Mouse (Mus musculus) embryonic facial prominence, embryonic 15.5 days (tissue): Measurements from ENCODE around the gene Mpdu1. TPM values are rescaled to one million over a fixed set of nuclear protein-coding genes. Genes with fewer than 3 reads are reported as not detected.

Experiments used
- ATAC-seq: fragments of 200-750 bp; cut with Nextera tagmentation; 2 replicates; pipeline ENCODE4 v1.8.0; 2017; ENCODE audit warnings: low read depth, moderate TSS enrichment; ENCODE audit not compliant: insufficient number of reproducible peaks, low FRiP score, low TSS enrichment
- H3K27ac ChIP-seq: fragments of 300-500 bp; sonication (generic); replicated peaks from 2 replicates; pipeline ENCODE4 v1.5.1; 2015; ENCODE audit warnings: mild to moderate bottlenecking, inconsistent platforms
- H3K27me3 ChIP-seq: fragments of 300-500 bp; sonication (generic); 2 replicates; pipeline ENCODE4 v1.6.1; 2015; ENCODE audit warnings: inconsistent platforms
- H3K36me3 ChIP-seq: fragments of 300-500 bp; sonication (generic); 2 replicates; pipeline ENCODE4 v1.6.1; 2015; ENCODE audit warnings: mild to moderate bottlenecking, inconsistent platforms
- H3K4me1 ChIP-seq: fragments of 300-500 bp; sonication (generic); 2 replicates; pipeline ENCODE4 v1.6.1; 2015; ENCODE audit warnings: inconsistent platforms
- H3K4me2 ChIP-seq: fragments of 300-500 bp; sonication (generic); replicated peaks from 2 replicates; pipeline ENCODE4 v1.6.1; 2015; ENCODE audit warnings: mild to moderate bottlenecking, inconsistent platforms
- H3K4me3 ChIP-seq: fragments of 300-500 bp; sonication (generic); replicated peaks from 2 replicates; pipeline ENCODE4 v1.5.1; 2015; ENCODE audit warnings: mild to moderate bottlenecking, inconsistent platforms
- H3K9ac ChIP-seq: fragments of 300-500 bp; sonication (generic); 2 replicates; pipeline ENCODE4 v1.6.1; 2015; ENCODE audit warnings: inconsistent platforms
- H3K9me3 ChIP-seq: fragments of 300-500 bp; sonication (generic); replicated peaks from 2 replicates; pipeline ENCODE4 v1.6.1; 2016; ENCODE audit warnings: inconsistent platforms
- WGBS: fragments of 180-500 bp; shearing (Covaris S2); methylation state at CpG from one replicate; pipeline ENCODE4 v1.1.7; 2015; 5-methylcytosine and 5-hydroxymethylcytosine counted together
- polyA plus RNA-seq: library from polyadenylated mRNA; unstranded; fragments of >200 nt; fragmentation: Nextera tagmentation; extraction: Ambion mirVana; gene quantifications from 2 replicates; pipeline ENCODE4 v1.2.1, GENCODE M21; 2015

Gene Mpdu1
- polyA plus RNA-seq, 1 experiment from 2014 or later: 66.5 TPM

GRCm38 (mm10) chr11:69661221-69661881 is 1.1 kb downstream of the Mpdu1 start:
- Histone ChIP-seq H3K27me3 (no peaks in the 10 kb centered on the region), H3K4me2 (peak overlapping the region; percentile 48), H3K4me3 (peak overlapping the region; percentile 56), H3K27ac (peak overlapping the region; percentile 96), H3K9ac (peak overlapping the region; percentile 37; the same call in 1 of the 2 replicates), H3K4me1 (peaks cover 25% of the 10 kb centered on the region), H3K9me3 (no peaks in the 10 kb centered on the region), H3K36me3 (peaks cover 54% of the 10 kb centered on the region)
- no peak for ATAC-seq
- WGBS: 72% methylated on average over 3 of the region's 3 CpGs

GRCm38 (mm10) chr11:69657462-69657881 is 5.0 kb downstream of the Mpdu1 start:
- peaks cover 36% of the 10 kb centered on the region for H3K36me3 ChIP-seq

GRCm38 (mm10) chr11:69656617-69657461 is 5.6 kb downstream of the Mpdu1 start:
- Histone ChIP-seq H3K9ac (no peak overlapping the region), H3K27ac (peak overlapping the region; percentile 80), H3K36me3 (peaks cover 42% of the 10 kb centered on the region), H3K27me3 (no peaks in the 10 kb centered on the region), H3K4me2 (peak overlapping the region; percentile 27; the same call in 1 of the 2 replicates), H3K9me3 (no peaks in the 10 kb centered on the region), H3K4me3 (peak overlapping the region; percentile 12; the same call in 1 of the 2 replicates), H3K4me1 (peaks cover 36% of the 10 kb centered on the region)
- no peak for ATAC-seq
- 66% methylated on average over 10 of the region's 10 CpGs for WGBS

More at GRCm38 (mm10) chr11:69657462-69657881, 5.0 kb downstream of the Mpdu1 start:
- peaks cover 36% of the 10 kb centered on the region for H3K4me1 ChIP-seq
- no peaks in the 10 kb centered on the region for H3K27me3 ChIP-seq
- WGBS: 82% methylated on average over 15 of the region's 15 CpGs
- no peak overlapping the region for H3K27ac ChIP-seq
- H3K9me3 ChIP-seq: no peaks in the 10 kb centered on the region
- H3K4me3 ChIP-seq: no peak overlapping the region
- no peak for ATAC-seq
- H3K4me2 ChIP-seq: no peak overlapping the region
- H3K9ac ChIP-seq: no peak overlapping the region

DNA sequence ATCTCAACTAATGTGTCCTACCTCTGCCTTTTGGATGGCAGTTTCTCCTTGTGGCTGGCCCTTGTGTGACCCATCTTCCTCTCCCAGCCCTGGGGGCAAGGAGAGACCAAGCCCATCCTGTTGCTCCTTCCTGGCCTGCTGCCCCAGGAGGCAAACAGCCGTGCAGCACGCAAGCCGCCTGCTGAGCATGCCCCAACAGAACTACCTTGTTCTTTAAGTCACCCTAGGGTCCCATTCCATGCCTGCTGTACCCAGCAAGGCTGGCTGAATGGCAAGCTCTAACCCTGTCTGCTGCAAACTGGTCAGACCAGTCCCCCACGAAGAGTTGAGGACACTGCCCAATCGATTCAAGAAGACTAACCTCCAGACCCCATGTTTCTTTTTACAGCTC is 6.4 kb downstream of the Mpdu1 start:
- H3K9ac ChIP-seq: no peak overlapping the region
- H3K27me3 ChIP-seq: no peaks in the 10 kb centered on the region
- peak overlapping the region; percentile 80 for H3K27ac ChIP-seq
- H3K36me3 ChIP-seq: peaks cover 50% of the 10 kb centered on the region
- H3K4me1 ChIP-seq: peaks cover 29% of the 10 kb centered on the region
- peak overlapping the region; percentile 12; the same call in 1 of the 2 replicates for H3K4me3 ChIP-seq
- no peak for ATAC-seq
- WGBS: 52% methylated on average over 5 of the region's 5 CpGs
- H3K9me3 ChIP-seq: no peaks in the 10 kb centered on the region
- H3K4me2 ChIP-seq: peak overlapping the region; percentile 27

- no peak within 1 kb of the TSS for H3K9ac ChIP-seq
- peaks cover 29% of the 10 kb centered on the region for H3K4me1 ChIP-seq
- peak within 1 kb of the TSS; percentile 80 for H3K27ac ChIP-seq
- no peaks in the 10 kb centered on the region for H3K27me3 ChIP-seq
- peak; percentile 77 for ATAC-seq
- peaks cover 56% of the 10 kb centered on the region for H3K36me3 ChIP-seq
- H3K9me3 ChIP-seq: no peaks in the 10 kb centered on the region
- peak within 1 kb of the TSS; percentile 27 for H3K4me2 ChIP-seq
- H3K4me3 ChIP-seq: peak within 1 kb of the TSS; percentile 18
- WGBS: 15% methylated on average over 34 of the region's 34 CpGs
Observed at GRCm38 (mm10) chr11:69655264-69656064, 7.0 kb downstream of the Mpdu1 start, which contains the start of gene Sox15. Sox15 (plus strand) TSS chr11:69655314.

DNA sequence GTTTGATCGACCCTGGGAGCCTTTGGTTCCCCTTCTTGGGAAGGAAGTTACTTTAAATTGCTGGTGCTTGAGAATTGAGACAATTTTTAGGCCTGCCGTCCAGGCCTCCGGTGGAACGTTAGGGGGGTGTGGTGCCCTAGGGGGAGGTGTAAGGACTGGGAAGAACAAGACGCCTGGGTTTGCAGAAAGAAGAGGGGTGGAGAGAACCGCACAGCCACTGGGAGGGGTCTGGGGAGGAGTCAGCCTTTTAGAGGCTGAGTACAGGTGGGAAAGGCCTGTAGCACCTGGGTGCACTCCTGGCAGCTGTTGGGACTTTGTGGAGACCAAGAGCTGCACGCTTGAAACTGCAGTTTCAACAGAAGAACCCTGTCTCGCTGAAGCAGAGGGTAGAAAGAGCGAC is 7.7 kb downstream of the Mpdu1 start:
- Histone ChIP-seq H3K27me3 (no peaks in the 10 kb centered on the region), H3K4me1 (peaks cover 29% of the 10 kb centered on the region), H3K27ac (peak overlapping the region; percentile 80), H3K36me3 (peaks cover 63% of the 10 kb centered on the region), H3K9me3 (no peaks in the 10 kb centered on the region), H3K4me3 (peak overlapping the region; percentile 18; the same call in 1 of the 2 replicates), H3K4me2 (peak overlapping the region; percentile 27), H3K9ac (no peak overlapping the region)
- no peak for ATAC-seq
- WGBS: 23% methylated on average over 9 of the region's 9 CpGs

DNA sequence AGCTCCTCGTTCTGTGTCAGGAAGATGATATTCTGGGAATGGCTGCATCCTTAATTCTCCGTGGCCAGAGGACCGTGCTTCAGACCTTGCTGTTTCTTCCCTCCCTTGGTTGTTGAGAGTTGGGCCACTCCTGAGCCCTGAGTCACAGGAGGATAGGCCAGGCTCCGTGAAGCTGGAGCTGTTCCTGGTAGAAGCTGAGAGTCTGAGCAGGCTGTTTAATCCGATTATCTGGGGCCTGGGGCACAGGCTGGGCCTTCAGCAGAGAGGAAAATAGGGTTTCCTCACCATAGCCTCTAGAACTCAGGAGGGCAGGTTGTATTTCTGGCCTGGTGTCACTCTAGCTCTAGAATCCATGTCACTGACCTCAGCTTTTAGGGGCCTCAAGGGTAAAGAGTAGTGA is 9.0 kb downstream of the Mpdu1 start:
- H3K4me3 ChIP-seq: no peak overlapping the region
- WGBS: 55% methylated on average over 5 of the region's 5 CpGs
- H3K27ac ChIP-seq: peak overlapping the region; percentile 23
- ATAC-seq: no peak
- peaks cover 29% of the 10 kb centered on the region for H3K4me1 ChIP-seq
- peaks cover 66% of the 10 kb centered on the region for H3K36me3 ChIP-seq
- no peak overlapping the region for H3K9ac ChIP-seq
- H3K27me3 ChIP-seq: no peaks in the 10 kb centered on the region
- no peak overlapping the region for H3K4me2 ChIP-seq
- no peaks in the 10 kb centered on the region for H3K9me3 ChIP-seq

- no peak overlapping the region for H3K4me3 ChIP-seq
- H3K27ac ChIP-seq: no peak overlapping the region
- no peak for ATAC-seq
- no peaks in the 10 kb centered on the region for H3K27me3 ChIP-seq
- H3K4me2 ChIP-seq: no peak overlapping the region
- no peak overlapping the region for H3K9ac ChIP-seq
- H3K36me3 ChIP-seq: peaks cover 96% of the 10 kb centered on the region
- no peaks in the 10 kb centered on the region for H3K4me1 ChIP-seq
- 85% methylated on average over 5 of the region's 5 CpGs for WGBS
- H3K9me3 ChIP-seq: no peaks in the 10 kb centered on the region
Observed at GRCm38 (mm10) chr11:69645860-69646259, 16.6 kb downstream of the Mpdu1 start.

- Histone ChIP-seq H3K27ac (no peak overlapping the region), H3K4me2 (no peak overlapping the region; the same call in 1 of the 2 replicates), H3K9ac (no peak overlapping the region), H3K27me3 (no peaks in the 10 kb centered on the region), H3K9me3 (no peaks in the 10 kb centered on the region), H3K4me1 (peaks cover 19% of the 10 kb centered on the region), H3K4me3 (no peak overlapping the region), H3K36me3 (peaks cover 16% of the 10 kb centered on the region)
- ATAC-seq: no peak
- 74% methylated on average over 3 of the region's 3 CpGs for WGBS
Observed at GRCm38 (mm10) chr11:69635471-69635870, 27.0 kb downstream of the Mpdu1 start.

GRCm38 (mm10) chr11:69633128-69633866 is 29.1 kb downstream of the Mpdu1 start:
- peak overlapping the region; percentile 60 for H3K4me2 ChIP-seq
- H3K9ac ChIP-seq: peak overlapping the region; percentile 88
- peak; percentile 71 for ATAC-seq
- H3K36me3 ChIP-seq: peaks cover 7% of the 10 kb centered on the region; the same call in 1 of the 2 replicates
- peak overlapping the region; percentile 71 for H3K4me3 ChIP-seq
- peaks cover 19% of the 10 kb centered on the region for H3K4me1 ChIP-seq
- WGBS: 2% methylated on average over 42 of the region's 50 CpGs
- H3K27me3 ChIP-seq: no peaks in the 10 kb centered on the region
- no peaks in the 10 kb centered on the region for H3K9me3 ChIP-seq
- peak overlapping the region; percentile 97 for H3K27ac ChIP-seq
